Mouse (Mus musculus): Measurements from ENCODE around the gene Cyb5r2. TPM values are rescaled to one million over a fixed set of nuclear protein-coding genes. Genes with fewer than 3 reads are reported as not detected.

Cyb5r2 gene
- polyA plus RNA-seq, 1 experiment from 2014 or later = 1.4 TPM

DNA sequence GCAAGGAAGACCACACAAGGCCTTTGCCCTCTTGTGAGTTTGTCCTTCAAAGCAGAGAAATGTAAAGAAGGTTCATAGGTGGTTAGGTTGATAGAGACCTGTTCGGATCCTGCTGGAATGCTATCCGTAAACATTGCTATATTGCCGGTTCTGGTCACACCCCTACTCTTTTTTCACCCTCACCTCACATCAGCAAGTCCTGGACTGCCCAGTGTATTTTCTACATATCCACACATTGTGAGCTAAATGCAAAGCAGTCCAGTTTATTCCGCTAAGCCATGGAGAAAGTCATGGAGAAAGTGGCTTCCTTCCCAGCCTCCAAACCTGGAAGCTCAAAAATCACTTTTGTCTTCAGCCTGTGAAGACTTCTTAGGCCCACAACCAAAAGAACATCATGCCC lies 8.1 kb downstream of the Cyb5r2 start:
- Histone ChIP-seq H3K9ac (0 out of 2 replicates have a peak overlapping the region, but pooled peaks have one; percentile 29), H3K4me3 (no peak overlapping the region), H3K36me3 (peaks cover 8% of the 10 kb centered on the region; the same call in 1 of the 2 replicates), H3K4me1 (replicated peaks) (no peaks in the 10 kb centered on the region), H3K4me2 (no peak overlapping the region), H3K27me3 (replicated peaks) (peaks cover 15% of the 10 kb centered on the region), H3K27ac (ENCODE audit: poor library complexity, severe bottlenecking) (no peak overlapping the region), H3K9me3 (replicated peaks) (no peaks in the 10 kb centered on the region)
- no peak for ATAC-seq (ENCODE audit: insufficient number of reproducible peaks, low FRiP score)
- 89% methylated on average over 4 of the region's 4 CpGs for WGBS

DNA sequence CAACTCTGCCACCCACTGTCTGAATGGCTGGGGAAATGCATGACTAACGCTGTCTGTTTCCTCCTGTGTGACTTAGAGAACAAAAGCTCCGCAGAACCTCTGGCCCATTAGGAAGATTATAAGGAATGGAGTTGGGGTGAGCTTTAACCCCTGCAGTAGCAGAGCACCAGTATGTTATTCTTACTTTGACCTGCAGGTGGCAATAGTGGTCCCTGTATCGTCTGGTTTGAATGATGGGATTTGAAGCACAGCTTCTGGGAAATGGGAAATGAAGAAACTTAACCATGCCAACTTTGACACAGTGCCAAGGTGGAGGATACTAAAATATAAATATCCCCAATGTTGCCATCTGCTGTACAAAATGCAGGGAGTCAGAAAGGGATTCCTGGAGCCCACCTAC lies 8.6 kb downstream of the Cyb5r2 start:
- no peak overlapping the region for H3K27ac ChIP-seq (ENCODE audit: poor library complexity, severe bottlenecking)
- 6% methylated on average over 3 of the region's 3 CpGs for WGBS
- no peak overlapping the region for H3K4me3 ChIP-seq
- no peaks in the 10 kb centered on the region for H3K4me1 ChIP-seq (replicated peaks)
- peaks cover 15% of the 10 kb centered on the region for H3K27me3 ChIP-seq (replicated peaks)
- no peak for ATAC-seq (ENCODE audit: insufficient number of reproducible peaks, low FRiP score)
- H3K4me2 ChIP-seq = no peak overlapping the region
- H3K36me3 ChIP-seq = peaks cover 10% of the 10 kb centered on the region; the same call in 1 of the 2 replicates
- no peaks in the 10 kb centered on the region for H3K9me3 ChIP-seq (replicated peaks)
- H3K9ac ChIP-seq = no peak overlapping the region

- no peak overlapping the region for H3K9ac ChIP-seq
- no peak overlapping the region for H3K27ac ChIP-seq (ENCODE audit: poor library complexity, severe bottlenecking)
- 16% methylated on average over 2 of the region's 2 CpGs for WGBS
- no peak for ATAC-seq (ENCODE audit: insufficient number of reproducible peaks, low FRiP score)
- no peak overlapping the region for H3K4me2 ChIP-seq
- peaks cover 10% of the 10 kb centered on the region for H3K27me3 ChIP-seq (replicated peaks)
- no peaks in the 10 kb centered on the region for H3K4me1 ChIP-seq (replicated peaks)
- no peak overlapping the region for H3K4me3 ChIP-seq
- H3K9me3 ChIP-seq (replicated peaks) = no peaks in the 10 kb centered on the region
- peaks cover 22% of the 10 kb centered on the region for H3K36me3 ChIP-seq
Observed at GRCm38 (mm10) chr7:107747954-107748353, 9.9 kb downstream of the Cyb5r2 start.

- ATAC-seq (ENCODE audit: insufficient number of reproducible peaks, low FRiP score) = no peak
- Histone ChIP-seq H3K9me3 (replicated peaks) (no peaks in the 10 kb centered on the region), H3K36me3 (peaks cover 24% of the 10 kb centered on the region), H3K4me3 (no peak overlapping the region), H3K27me3 (replicated peaks) (peaks cover 6% of the 10 kb centered on the region; the same call in 1 of the 2 replicates), H3K4me2 (no peak overlapping the region), H3K4me1 (replicated peaks) (no peaks in the 10 kb centered on the region), H3K9ac (no peak overlapping the region), H3K27ac (ENCODE audit: poor library complexity, severe bottlenecking) (no peak overlapping the region)
- WGBS = 83% methylated on average over 9 of the region's 9 CpGs
Observed at GRCm38 (mm10) chr7:107747476-107747875, 10.4 kb downstream of the Cyb5r2 start.

DNA sequence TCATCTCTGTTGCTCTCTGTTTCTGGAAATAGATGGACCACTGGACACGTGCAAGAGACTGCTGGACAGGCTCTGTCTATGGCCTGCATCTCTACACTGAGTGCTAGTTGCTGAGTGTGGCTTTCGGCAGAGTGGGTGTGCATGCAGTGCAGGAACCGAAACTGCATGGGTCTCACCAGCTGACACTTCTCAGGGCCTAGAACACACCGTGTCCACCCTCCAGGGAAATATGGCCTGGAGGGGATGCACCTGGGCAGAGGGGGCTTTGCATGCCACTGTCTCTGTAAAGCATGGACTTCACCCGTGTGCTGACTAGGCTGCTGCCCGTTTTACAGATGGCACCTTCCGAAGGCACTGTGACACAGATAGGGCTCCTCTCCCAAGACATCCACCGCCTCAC lies 11.8 kb downstream of the Cyb5r2 start:
- H3K27me3 ChIP-seq (replicated peaks) = no peaks in the 10 kb centered on the region
- H3K27ac ChIP-seq (ENCODE audit: poor library complexity, severe bottlenecking) = no peak overlapping the region
- H3K4me3 ChIP-seq = no peak overlapping the region
- H3K4me1 ChIP-seq (replicated peaks) = no peaks in the 10 kb centered on the region
- H3K36me3 ChIP-seq = peaks cover 25% of the 10 kb centered on the region
- WGBS = 84% methylated on average over 8 of the region's 8 CpGs
- ATAC-seq (ENCODE audit: insufficient number of reproducible peaks, low FRiP score) = no peak
- H3K9ac ChIP-seq = no peak overlapping the region
- no peaks in the 10 kb centered on the region for H3K9me3 ChIP-seq (replicated peaks)
- H3K4me2 ChIP-seq = no peak overlapping the region

DNA sequence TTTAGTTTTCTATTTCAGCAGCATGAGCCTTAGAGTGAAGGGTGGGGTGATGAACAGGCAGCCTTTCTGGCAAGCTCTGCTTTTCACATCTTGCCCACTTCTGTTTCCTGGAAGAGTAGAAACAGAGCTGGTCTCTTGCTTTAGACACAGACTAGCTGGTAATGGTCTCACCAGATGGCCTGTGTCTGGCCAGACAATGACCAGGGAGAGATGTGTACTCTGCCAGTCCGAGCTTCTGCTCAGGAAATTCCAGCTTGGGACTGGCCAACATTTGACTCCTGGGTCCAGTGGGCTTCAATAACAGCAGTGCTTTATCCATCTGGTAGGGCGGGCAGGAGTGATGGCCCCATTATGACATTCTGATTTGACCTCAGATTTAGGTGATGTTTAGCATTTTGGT lies 12.7 kb downstream of the Cyb5r2 start:
- Histone ChIP-seq H3K36me3 (peaks cover 32% of the 10 kb centered on the region), H3K27me3 (replicated peaks) (no peaks in the 10 kb centered on the region), H3K4me1 (replicated peaks) (no peaks in the 10 kb centered on the region), H3K4me3 (no peak overlapping the region), H3K9me3 (replicated peaks) (no peaks in the 10 kb centered on the region), H3K27ac (ENCODE audit: poor library complexity, severe bottlenecking) (no peak overlapping the region), H3K9ac (no peak overlapping the region), H3K4me2 (no peak overlapping the region)
- WGBS = 70% methylated on average over 2 of the region's 2 CpGs
- ATAC-seq (ENCODE audit: insufficient number of reproducible peaks, low FRiP score) = no peak

DNA sequence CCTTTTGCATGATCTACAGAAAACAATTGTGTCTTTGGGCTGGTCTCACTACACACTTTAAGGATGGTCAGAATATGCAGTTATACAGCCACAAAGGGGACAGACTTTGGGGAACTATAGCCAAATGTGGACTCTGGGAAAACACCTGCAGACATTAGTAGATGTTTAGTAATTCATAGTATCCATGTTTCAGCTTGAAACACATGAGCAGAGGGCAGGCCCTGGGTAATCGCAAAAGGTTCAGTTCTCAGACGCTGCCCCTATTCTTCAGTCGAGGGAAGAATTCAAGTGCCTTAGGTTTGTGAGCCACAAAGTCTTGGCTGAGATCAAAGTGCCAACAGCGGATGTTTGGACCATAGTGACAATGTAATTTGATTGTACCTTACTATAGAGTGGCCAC lies 13.4 kb downstream of the Cyb5r2 start:
- no peaks in the 10 kb centered on the region for H3K27me3 ChIP-seq (replicated peaks)
- H3K4me1 ChIP-seq (replicated peaks) = no peaks in the 10 kb centered on the region
- no peak for ATAC-seq (ENCODE audit: insufficient number of reproducible peaks, low FRiP score)
- H3K9me3 ChIP-seq (replicated peaks) = no peaks in the 10 kb centered on the region
- no peak overlapping the region for H3K4me2 ChIP-seq
- no peak overlapping the region for H3K9ac ChIP-seq
- no peak overlapping the region for H3K4me3 ChIP-seq
- H3K36me3 ChIP-seq = peaks cover 32% of the 10 kb centered on the region
- 81% methylated on average over 4 of the region's 4 CpGs for WGBS
- H3K27ac ChIP-seq (ENCODE audit: poor library complexity, severe bottlenecking) = no peak overlapping the region

DNA sequence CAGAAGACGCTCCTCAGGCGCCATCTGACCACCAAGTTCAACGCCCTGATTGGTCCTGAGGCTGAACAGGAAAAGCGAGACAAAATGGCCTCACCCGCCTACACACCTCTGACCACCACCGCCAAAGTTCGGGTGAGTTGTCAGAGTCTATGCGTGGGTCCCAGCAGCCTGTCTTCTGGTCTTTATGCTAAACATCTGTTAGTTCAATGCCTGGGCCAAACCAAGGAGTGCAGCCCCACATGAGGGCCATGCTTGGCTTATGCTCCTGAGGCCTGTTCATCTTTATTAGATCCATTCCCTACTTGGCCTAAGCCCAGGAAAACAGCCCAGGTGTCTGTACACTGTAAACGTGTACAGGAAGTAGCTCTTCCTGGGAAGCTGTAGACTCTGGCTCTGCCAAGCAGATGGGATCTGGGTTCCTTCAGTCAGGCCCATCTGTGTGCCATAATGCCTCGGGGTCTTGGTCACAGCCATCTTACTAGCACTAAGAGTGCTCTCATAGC lies 14.8 kb downstream of the Cyb5r2 start:
- H3K9me3 ChIP-seq (replicated peaks) = no peaks in the 10 kb centered on the region
- H3K27ac ChIP-seq (ENCODE audit: poor library complexity, severe bottlenecking) = no peak overlapping the region
- ATAC-seq (ENCODE audit: insufficient number of reproducible peaks, low FRiP score) = no peak; the same call in 1 of the 2 replicates
- H3K4me2 ChIP-seq = no peak overlapping the region
- no peak overlapping the region for H3K9ac ChIP-seq
- H3K4me3 ChIP-seq = no peak overlapping the region
- H3K27me3 ChIP-seq (replicated peaks) = no peaks in the 10 kb centered on the region
- H3K4me1 ChIP-seq (replicated peaks) = no peaks in the 10 kb centered on the region
- H3K36me3 ChIP-seq = peaks cover 32% of the 10 kb centered on the region
- WGBS = 81% methylated on average over 10 of the region's 10 CpGs

DNA sequence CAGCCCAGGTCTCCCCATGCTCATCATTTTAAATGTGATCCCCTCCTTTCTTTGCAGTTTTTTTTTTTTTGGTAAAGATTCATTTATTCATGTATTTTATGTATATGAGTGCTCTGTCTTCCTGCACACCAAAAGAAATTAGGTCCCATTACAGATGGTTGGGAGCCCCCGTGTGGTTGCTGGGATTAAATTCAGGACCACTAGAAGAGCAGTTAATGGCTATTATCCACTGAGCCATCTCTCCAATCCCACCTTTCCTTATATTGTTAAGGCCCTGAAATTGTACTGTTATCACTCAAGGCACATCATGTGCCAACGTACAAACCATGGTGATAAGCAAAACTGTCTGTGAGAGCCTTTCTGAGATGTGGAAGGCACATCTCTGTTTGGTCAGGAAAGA lies 19.1 kb downstream of the Cyb5r2 start:
- no peak for ATAC-seq (ENCODE audit: insufficient number of reproducible peaks, low FRiP score)
- no peak overlapping the region for H3K27ac ChIP-seq (ENCODE audit: poor library complexity, severe bottlenecking)
- no peaks in the 10 kb centered on the region for H3K27me3 ChIP-seq (replicated peaks)
- peaks cover 21% of the 10 kb centered on the region for H3K36me3 ChIP-seq
- H3K4me1 ChIP-seq (replicated peaks) = no peaks in the 10 kb centered on the region
- no peak overlapping the region for H3K4me3 ChIP-seq
- H3K4me2 ChIP-seq = no peak overlapping the region
- H3K9ac ChIP-seq = no peak overlapping the region
- WGBS = 18% methylated on average over 2 of the region's 2 CpGs
- H3K9me3 ChIP-seq (replicated peaks) = no peaks in the 10 kb centered on the region

DNA sequence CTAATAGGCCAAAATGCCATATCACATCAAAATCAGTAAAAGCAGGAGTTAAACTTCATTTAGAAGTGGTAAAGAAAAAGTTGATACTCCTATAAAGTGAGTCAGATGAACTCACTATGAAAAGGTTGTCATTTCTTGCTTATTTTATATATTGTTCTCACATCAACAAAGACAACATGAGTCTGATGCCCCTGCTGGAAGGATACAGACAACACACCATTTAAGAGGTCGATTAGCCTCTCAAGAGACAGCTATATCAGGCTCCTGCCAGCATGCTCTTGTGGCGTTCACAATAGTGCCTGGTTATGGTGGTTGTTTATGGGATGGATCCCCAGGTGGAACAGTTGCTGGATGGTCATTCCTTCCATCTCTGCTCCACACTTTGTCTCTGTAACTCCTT lies 24.7 kb downstream of the Cyb5r2 start:
- no peaks in the 10 kb centered on the region for H3K27me3 ChIP-seq (replicated peaks)
- H3K9ac ChIP-seq = no peak overlapping the region
- no peaks in the 10 kb centered on the region for H3K9me3 ChIP-seq (replicated peaks)
- H3K36me3 ChIP-seq = peaks cover 28% of the 10 kb centered on the region; the same call in 1 of the 2 replicates
- no peaks in the 10 kb centered on the region for H3K4me1 ChIP-seq (replicated peaks)
- no peak overlapping the region for H3K27ac ChIP-seq (ENCODE audit: poor library complexity, severe bottlenecking)
- no peak overlapping the region for H3K4me2 ChIP-seq
- 62% methylated on average over 2 of the region's 2 CpGs for WGBS
- ATAC-seq (ENCODE audit: insufficient number of reproducible peaks, low FRiP score) = no peak
- no peak overlapping the region for H3K4me3 ChIP-seq

GRCm38 (mm10) chr7:107730587-107730986 lies 27.2 kb downstream of the Cyb5r2 start:
- Histone ChIP-seq H3K4me2 (no peak overlapping the region), H3K27me3 (replicated peaks) (no peaks in the 10 kb centered on the region), H3K4me1 (replicated peaks) (no peaks in the 10 kb centered on the region), H3K9ac (no peak overlapping the region), H3K36me3 (peaks cover 35% of the 10 kb centered on the region), H3K4me3 (no peak overlapping the region), H3K27ac (ENCODE audit: poor library complexity, severe bottlenecking) (no peak overlapping the region), H3K9me3 (replicated peaks) (no peaks in the 10 kb centered on the region)
- no peak for ATAC-seq (ENCODE audit: insufficient number of reproducible peaks, low FRiP score)
- 75% methylated on average over 10 of the region's 10 CpGs for WGBS

DNA sequence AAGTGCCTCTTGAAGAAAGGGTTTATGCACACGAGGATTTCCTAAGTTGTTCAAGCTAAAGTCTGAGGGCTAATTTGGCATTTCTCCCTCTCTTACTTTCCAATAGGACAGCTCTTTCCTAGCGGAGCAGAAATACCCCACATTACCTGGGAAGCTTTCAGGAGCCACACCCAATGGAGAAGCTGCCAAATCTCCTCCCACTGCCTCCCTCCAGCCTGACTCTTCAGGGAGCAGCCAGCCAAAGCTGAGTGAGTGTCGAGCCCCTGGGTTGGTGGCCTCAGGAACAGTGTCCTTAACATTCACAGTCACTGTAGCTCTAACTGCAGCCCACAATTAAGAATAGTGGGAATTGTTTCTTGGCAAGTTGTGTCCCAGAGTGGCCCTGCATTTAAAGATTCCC lies 30.3 kb downstream of the Cyb5r2 start:
- Histone ChIP-seq H3K27me3 (replicated peaks) (no peaks in the 10 kb centered on the region), H3K9me3 (replicated peaks) (no peaks in the 10 kb centered on the region), H3K4me1 (replicated peaks) (no peaks in the 10 kb centered on the region), H3K27ac (ENCODE audit: poor library complexity, severe bottlenecking) (no peak overlapping the region), H3K36me3 (peaks cover 44% of the 10 kb centered on the region), H3K4me3 (no peak overlapping the region), H3K9ac (no peak overlapping the region), H3K4me2 (no peak overlapping the region)
- 45% methylated on average over 3 of the region's 3 CpGs for WGBS
- no peak for ATAC-seq (ENCODE audit: insufficient number of reproducible peaks, low FRiP score)

All from heart, embryonic 12.5 days (tissue).